Mouse (Mus musculus): ENCODE measurements around the gene Zfp942. TPM values are rescaled to one million over a fixed set of nuclear protein-coding genes. Genes with fewer than 3 reads are reported as not detected.
"Not testable (repeated sequence)": the region's sequence is repeated elsewhere in the genome, so short reads cannot be mapped to it uniquely, and the experiment has no call there.

The Zfp942 gene
- polyA plus RNA-seq (2015; fragmentation: Nextera tagmentation; extraction: Ambion mirVana): 18.9 and 23.7 TPM in 2 replicates

DNA sequence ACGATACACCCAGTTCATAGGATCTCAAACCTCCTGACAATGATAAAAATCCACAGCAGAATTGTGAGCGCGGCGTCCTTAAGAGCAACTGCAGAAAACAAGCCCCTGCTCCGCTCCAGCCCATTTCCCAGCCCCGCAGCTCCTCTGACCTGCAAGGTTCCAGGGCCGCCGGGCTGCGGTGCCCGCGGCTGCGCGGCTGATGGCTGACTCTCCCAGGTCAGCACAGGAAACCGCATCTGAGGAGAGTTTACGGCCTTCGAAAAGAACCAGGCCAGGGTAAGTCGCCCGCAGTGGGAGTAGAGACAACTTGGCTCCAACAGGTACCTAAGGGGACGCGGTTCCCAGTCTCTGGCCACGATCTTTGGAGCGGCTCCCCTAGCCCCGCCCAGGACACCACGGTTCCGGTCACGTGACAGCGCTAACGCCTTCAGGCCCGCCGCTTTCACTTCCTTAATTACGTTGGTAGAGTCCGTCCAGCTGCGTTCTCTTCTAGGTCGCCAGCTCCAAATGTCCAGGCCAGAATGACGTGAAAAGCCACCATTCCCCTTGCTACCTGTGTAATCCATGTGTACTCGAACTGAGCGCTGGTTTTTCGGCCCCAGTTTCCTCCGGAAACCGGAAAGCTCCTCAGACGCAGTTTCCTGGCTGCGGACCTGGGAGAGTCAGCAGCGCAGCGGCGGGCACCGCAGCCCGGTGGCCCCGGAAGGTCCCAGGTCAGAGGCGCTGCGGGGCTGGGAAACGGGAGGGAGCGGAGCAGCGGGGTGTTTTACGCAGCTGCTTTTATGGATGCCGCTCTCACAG is at the start of gene Zfp942, which contains the start of gene Zfp943:
TSS of gene Zfp942 (minus strand) at position 358 of the 801 bp plus-strand sequence.
TSS of gene Zfp943 (plus strand) at position 446 of the 801 bp plus-strand sequence.
- peak within 1 kb of the TSS; percentile 72 for H3K4me2 ChIP-seq (ENCODE audit: low read depth, low read length)
- H3K36me3 ChIP-seq (ENCODE audit: control insufficient read depth, insufficient read depth, low read length); H3K9me3 ChIP-seq (replicated peaks; ENCODE audit: control insufficient read depth, low read length); H3K27me3 ChIP-seq (ENCODE audit: control insufficient read depth, insufficient read depth, low read length); H3K4me1 ChIP-seq (ENCODE audit: control insufficient read depth, insufficient read depth, low read length): not testable (repeated sequence)
- under 1% methylated on average over 42 of the region's 55 CpGs for WGBS
- H3K4me3 ChIP-seq (replicated peaks; ENCODE audit: low read length): peak within 1 kb of the TSS; percentile 70
- peak within 1 kb of the TSS; percentile 91 for H3K27ac ChIP-seq (ENCODE audit: low read length)
- peak within 1 kb of the TSS; percentile 78 for H3K9ac ChIP-seq (ENCODE audit: low read length)
- ATAC-seq (ENCODE audit: insufficient read depth, low FRiP score): peak; percentile 99

DNA sequence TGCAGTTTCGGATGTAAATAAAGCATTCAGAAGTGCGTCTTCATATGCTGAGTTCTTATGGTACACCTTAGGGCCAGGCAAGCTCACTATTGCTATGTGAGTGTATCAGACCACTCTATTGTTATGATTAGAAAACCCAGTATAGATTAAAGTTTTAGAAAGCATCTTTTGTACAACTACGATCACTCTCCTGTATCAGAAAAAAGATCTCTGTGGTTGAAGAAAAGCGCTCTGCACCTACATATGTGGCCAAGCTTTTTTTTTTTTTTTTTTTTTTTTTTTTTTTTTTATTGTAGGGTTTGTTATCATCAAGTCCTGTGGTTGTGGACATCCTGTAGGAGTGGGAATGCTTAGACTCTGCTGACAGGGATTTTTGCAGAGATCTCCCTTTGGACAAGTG is 1.0 kb upstream of the Zfp942 start:
- no peak overlapping the region for H3K27ac ChIP-seq (ENCODE audit: low read length)
- WGBS: 43% methylated on average over 4 of the region's 4 CpGs
- H3K4me3 ChIP-seq (replicated peaks; ENCODE audit: low read length): peak overlapping the region; percentile 43
- peaks cover 9% of the 10 kb centered on the region for H3K4me1 ChIP-seq (ENCODE audit: control insufficient read depth, insufficient read depth, low read length)
- H3K9me3 ChIP-seq (replicated peaks; ENCODE audit: control insufficient read depth, low read length): no peaks in the 10 kb centered on the region
- no peaks in the 10 kb centered on the region for H3K36me3 ChIP-seq (ENCODE audit: control insufficient read depth, insufficient read depth, low read length)
- H3K4me2 ChIP-seq (ENCODE audit: low read depth, low read length): peak overlapping the region; percentile 72
- no peaks in the 10 kb centered on the region for H3K27me3 ChIP-seq (ENCODE audit: control insufficient read depth, insufficient read depth, low read length)
- H3K9ac ChIP-seq (ENCODE audit: low read length): peak overlapping the region; percentile 54
- no peak for ATAC-seq (ENCODE audit: insufficient read depth, low FRiP score)

DNA sequence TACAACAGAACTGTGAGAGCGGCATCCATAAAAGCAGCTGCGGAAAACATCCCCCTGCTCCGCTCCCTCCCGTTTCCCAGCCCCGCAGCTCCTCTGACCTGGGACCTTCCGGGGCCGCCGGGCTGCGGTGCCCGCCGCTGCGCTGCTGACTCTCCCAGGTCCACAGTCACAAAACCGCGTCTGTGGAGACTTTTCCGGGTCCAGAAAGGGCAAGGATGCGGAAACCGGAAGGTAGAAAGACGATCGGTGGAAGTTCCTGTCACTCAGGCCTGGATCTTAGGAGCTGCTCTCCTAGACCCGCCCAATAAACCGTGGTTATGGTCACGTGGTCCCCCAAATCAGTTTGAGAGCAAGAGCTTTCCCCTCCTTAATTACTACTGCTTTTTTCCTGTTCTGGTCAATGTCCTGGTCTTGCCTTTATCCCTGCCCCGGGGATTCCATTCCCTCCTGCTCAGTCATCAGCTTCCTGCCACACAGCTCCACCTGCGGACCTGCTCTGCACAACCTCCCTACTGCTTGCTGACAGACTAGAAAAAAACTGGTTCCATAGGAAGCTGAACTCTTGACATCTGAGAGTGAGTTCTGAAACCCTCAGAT is 52.7 kb downstream of the Zfp942 start, which contains the start of gene Zfp995:
TSS of gene Zfp995 (minus strand) at position 471 of the 597 bp plus-strand sequence.
- peak; percentile 96 for ATAC-seq (ENCODE audit: insufficient read depth, low FRiP score)

DNA sequence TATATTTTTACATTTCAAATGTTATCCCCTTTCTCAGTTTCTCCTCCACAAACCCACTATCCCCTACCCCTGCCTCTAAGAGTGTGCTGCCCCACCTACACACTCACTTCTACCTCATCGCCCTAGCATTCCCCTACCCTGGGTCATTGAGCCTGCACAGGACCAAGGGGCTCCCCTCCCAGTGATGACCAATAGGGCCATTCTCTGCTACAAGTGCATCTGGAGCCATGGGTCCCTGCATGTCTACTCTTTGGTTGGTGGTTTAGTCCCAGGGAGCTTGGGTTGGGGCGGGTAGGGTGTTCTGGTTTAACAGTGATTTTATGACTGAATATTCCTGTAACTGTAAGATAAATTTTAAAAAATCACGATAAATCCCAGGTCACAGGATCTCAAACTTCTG is 53.2 kb downstream of the Zfp942 start:
- Histone ChIP-seq H3K9me3 (replicated peaks; ENCODE audit: control insufficient read depth, low read length) (no peaks in the 10 kb centered on the region), H3K4me2 (ENCODE audit: low read depth, low read length) (peak overlapping the region; percentile 80), H3K4me3 (replicated peaks; ENCODE audit: low read length) (peak overlapping the region; percentile 75), H3K36me3 (ENCODE audit: control insufficient read depth, insufficient read depth, low read length) (no peaks in the 10 kb centered on the region), H3K9ac (ENCODE audit: low read length) (peak overlapping the region; percentile 85), H3K27me3 (ENCODE audit: control insufficient read depth, insufficient read depth, low read length) (no peaks in the 10 kb centered on the region), H3K4me1 (ENCODE audit: control insufficient read depth, insufficient read depth, low read length) (no peaks in the 10 kb centered on the region), H3K27ac (ENCODE audit: low read length) (no peak overlapping the region)
- ATAC-seq (ENCODE audit: insufficient read depth, low FRiP score): peak; percentile 50
- 5% methylated on average over 3 of the region's 3 CpGs for WGBS

More for the DNA sequence above, 52.7 kb downstream of the Zfp942 start, which contains the start of gene Zfp995:
- H3K4me2 ChIP-seq (ENCODE audit: low read depth, low read length): peak within 1 kb of the TSS; percentile 80
- peak within 1 kb of the TSS; percentile 85 for H3K9ac ChIP-seq (ENCODE audit: low read length)
- under 1% methylated on average over 24 of the region's 24 CpGs for WGBS
- H3K27ac ChIP-seq (ENCODE audit: low read length); H3K36me3 ChIP-seq (ENCODE audit: control insufficient read depth, insufficient read depth, low read length); H3K4me1 ChIP-seq (ENCODE audit: control insufficient read depth, insufficient read depth, low read length); H3K27me3 ChIP-seq (ENCODE audit: control insufficient read depth, insufficient read depth, low read length); H3K9me3 ChIP-seq (replicated peaks; ENCODE audit: control insufficient read depth, low read length): not testable (repeated sequence)
- H3K4me3 ChIP-seq (replicated peaks; ENCODE audit: low read length): peak within 1 kb of the TSS; percentile 75

Other genes with a start within 250 kb of the Zfp942 start
- 6.0 and 6.1 TPM in 2 replicates for gene Zfp229, start 231.7 kb downstream of the Zfp942 start, polyA plus RNA-seq (2015; fragmentation: Nextera tagmentation; extraction: Ambion mirVana)
- 6.7 and 6.9 TPM in 2 replicates for gene Zfp820, start 116.7 kb downstream of the Zfp942 start, polyA plus RNA-seq (2015; fragmentation: Nextera tagmentation; extraction: Ambion mirVana)
- 7.4 and 8.8 TPM in 2 replicates for gene Zfp995, start 52.5 kb downstream of the Zfp942 start, polyA plus RNA-seq (2015; fragmentation: Nextera tagmentation; extraction: Ambion mirVana)
- gene Zfp943, start 88 bp upstream of the Zfp942 start, polyA plus RNA-seq (2015; fragmentation: Nextera tagmentation; extraction: Ambion mirVana): 16.9 and 19.0 TPM in 2 replicates
- 2.8 and 3.0 TPM in 2 replicates for gene Zfp947, start 203.7 kb upstream of the Zfp942 start, polyA plus RNA-seq (2015; fragmentation: Nextera tagmentation; extraction: Ambion mirVana)

Data from stomach, embryonic 16.5 days (tissue).